Mouse (Mus musculus): ENCODE results near the gene Abhd17b. TPM values are rescaled to one million over a fixed set of nuclear protein-coding genes. Genes with fewer than 3 reads are reported as not detected.

Abhd17b gene
- polyA plus RNA-seq, 1 experiment from 2014 or later = 46.5 TPM

- no peak overlapping the region for H3K4me3 ChIP-seq
- no peak overlapping the region for H3K27ac ChIP-seq
- ATAC-seq (ENCODE audit: low FRiP score) = no peak
- WGBS = 84% methylated on average over 1 of the region's 1 CpGs
- H3K9me3 ChIP-seq (replicated peaks) = no peaks in the 10 kb centered on the region
- no peaks in the 10 kb centered on the region for H3K27me3 ChIP-seq
- H3K4me1 ChIP-seq = no peaks in the 10 kb centered on the region
- H3K4me2 ChIP-seq (replicated peaks) = no peak overlapping the region
- H3K36me3 ChIP-seq = no peaks in the 10 kb centered on the region
- H3K9ac ChIP-seq = no peak overlapping the region
Measured at GRCm38 (mm10) chr19:21660734-21661133, 7.7 kb downstream of the Abhd17b start.

DNA sequence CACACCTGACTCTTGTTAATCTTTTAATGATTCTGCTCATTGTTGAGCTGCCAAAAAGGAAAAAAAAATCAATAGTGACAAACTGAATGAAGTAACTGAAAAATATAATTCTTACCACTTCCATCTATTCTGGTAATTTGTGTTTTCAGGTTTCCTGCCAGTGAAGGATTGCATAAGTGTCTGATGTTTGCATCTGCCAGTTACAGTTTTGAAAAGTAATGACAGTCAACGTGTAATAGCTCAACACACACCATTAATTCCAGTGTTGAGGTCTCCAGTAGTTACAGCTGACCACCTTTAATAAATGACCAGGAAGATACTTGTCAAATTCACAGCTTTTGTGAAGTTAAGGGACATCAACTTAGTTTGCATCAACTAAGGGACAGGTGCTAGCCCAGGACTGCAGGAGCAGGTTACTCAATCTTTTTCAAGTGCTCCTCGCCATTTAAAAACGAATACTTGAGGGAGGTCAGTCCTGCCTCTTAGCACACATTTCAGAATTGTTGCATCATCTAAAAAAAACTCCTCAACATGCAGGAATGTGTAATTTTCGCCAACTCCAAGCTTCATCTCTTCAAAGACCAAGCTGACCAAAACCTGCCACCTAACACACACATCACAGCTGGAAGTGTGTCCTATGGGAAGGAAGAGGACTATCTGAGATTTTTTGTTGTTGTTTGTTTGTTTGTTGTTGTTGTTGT is 10.9 kb downstream of the Abhd17b start:
- Histone ChIP-seq H3K4me1 (no peaks in the 10 kb centered on the region), H3K4me2 (replicated peaks) (no peak overlapping the region), H3K9me3 (replicated peaks) (no peaks in the 10 kb centered on the region), H3K36me3 (no peaks in the 10 kb centered on the region), H3K27me3 (no peaks in the 10 kb centered on the region), H3K9ac (no peak overlapping the region), H3K4me3 (no peak overlapping the region), H3K27ac (no peak overlapping the region)
- 84% methylated on average over 4 of the region's 4 CpGs for WGBS
- no peak for ATAC-seq (ENCODE audit: low FRiP score)

DNA sequence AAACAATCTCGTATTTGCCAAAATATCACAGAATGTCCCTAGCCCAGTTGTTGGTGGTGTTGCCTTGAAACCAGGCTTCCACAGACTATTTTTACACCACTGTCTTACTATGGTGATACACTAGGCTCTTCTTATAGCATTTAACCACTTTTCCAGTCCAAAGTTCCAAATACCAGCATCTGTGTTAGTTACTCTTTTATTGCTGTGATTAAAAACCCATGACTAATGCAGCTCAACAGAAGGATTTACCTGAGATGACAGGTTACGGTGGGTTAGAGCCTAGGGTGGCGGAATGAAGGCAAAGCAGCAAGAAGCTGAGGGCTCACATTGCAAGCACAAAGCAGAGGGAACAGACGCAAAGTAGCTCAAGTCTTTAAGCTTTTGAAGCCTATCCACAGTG is 16.7 kb downstream of the Abhd17b start:
- Histone ChIP-seq H3K4me2 (replicated peaks) (no peak overlapping the region), H3K4me1 (no peaks in the 10 kb centered on the region), H3K36me3 (no peaks in the 10 kb centered on the region; the same call in 1 of the 2 replicates), H3K9ac (no peak overlapping the region), H3K27ac (no peak overlapping the region), H3K27me3 (no peaks in the 10 kb centered on the region), H3K4me3 (no peak overlapping the region), H3K9me3 (replicated peaks) (no peaks in the 10 kb centered on the region; the same call in 1 of the 2 replicates)
- ATAC-seq (ENCODE audit: low FRiP score) = no peak
- WGBS = 92% methylated on average over 4 of the region's 4 CpGs

GRCm38 (mm10) chr19:21674354-21675096 is 21.5 kb downstream of the Abhd17b start:
- Histone ChIP-seq H3K9me3 (replicated peaks) (peaks cover 8% of the 10 kb centered on the region; the same call in 1 of the 2 replicates), H3K4me3 (no peak overlapping the region), H3K4me2 (replicated peaks) (no peak overlapping the region), H3K36me3 (peaks cover 6% of the 10 kb centered on the region; the same call in 1 of the 2 replicates), H3K27me3 (no peaks in the 10 kb centered on the region), H3K27ac (no peak overlapping the region), H3K4me1 (no peaks in the 10 kb centered on the region), H3K9ac (no peak overlapping the region)
- no peak for ATAC-seq (ENCODE audit: low FRiP score)
- WGBS = 97% methylated on average over 17 of the region's 17 CpGs

GRCm38 (mm10) chr19:21680091-21680490 is 27.1 kb downstream of the Abhd17b start:
- no peaks in the 10 kb centered on the region for H3K4me1 ChIP-seq
- no peak for ATAC-seq (ENCODE audit: low FRiP score)
- 0 out of 2 replicates have a peak, but pooled peaks cover 6% of the 10 kb centered on the region for H3K9me3 ChIP-seq (replicated peaks)
- WGBS = 96% methylated on average over 3 of the region's 3 CpGs
- no peak overlapping the region for H3K4me3 ChIP-seq
- H3K27ac ChIP-seq = no peak overlapping the region
- no peaks in the 10 kb centered on the region for H3K27me3 ChIP-seq
- peaks cover 29% of the 10 kb centered on the region; the same call in 1 of the 2 replicates for H3K36me3 ChIP-seq
- no peak overlapping the region for H3K4me2 ChIP-seq (replicated peaks)
- H3K9ac ChIP-seq = no peak overlapping the region

- 95% methylated on average over 10 of the region's 10 CpGs for WGBS
- no peak overlapping the region for H3K9ac ChIP-seq
- H3K4me1 ChIP-seq = no peaks in the 10 kb centered on the region
- H3K36me3 ChIP-seq = peaks cover 31% of the 10 kb centered on the region; the same call in 1 of the 2 replicates
- no peak overlapping the region for H3K27ac ChIP-seq
- no peak overlapping the region for H3K4me2 ChIP-seq (replicated peaks)
- ATAC-seq (ENCODE audit: low FRiP score) = no peak
- no peaks in the 10 kb centered on the region for H3K27me3 ChIP-seq
- H3K9me3 ChIP-seq (replicated peaks) = no peaks in the 10 kb centered on the region
- no peak overlapping the region for H3K4me3 ChIP-seq
Measured at GRCm38 (mm10) chr19:21680986-21681385, 28.0 kb downstream of the Abhd17b start.

DNA sequence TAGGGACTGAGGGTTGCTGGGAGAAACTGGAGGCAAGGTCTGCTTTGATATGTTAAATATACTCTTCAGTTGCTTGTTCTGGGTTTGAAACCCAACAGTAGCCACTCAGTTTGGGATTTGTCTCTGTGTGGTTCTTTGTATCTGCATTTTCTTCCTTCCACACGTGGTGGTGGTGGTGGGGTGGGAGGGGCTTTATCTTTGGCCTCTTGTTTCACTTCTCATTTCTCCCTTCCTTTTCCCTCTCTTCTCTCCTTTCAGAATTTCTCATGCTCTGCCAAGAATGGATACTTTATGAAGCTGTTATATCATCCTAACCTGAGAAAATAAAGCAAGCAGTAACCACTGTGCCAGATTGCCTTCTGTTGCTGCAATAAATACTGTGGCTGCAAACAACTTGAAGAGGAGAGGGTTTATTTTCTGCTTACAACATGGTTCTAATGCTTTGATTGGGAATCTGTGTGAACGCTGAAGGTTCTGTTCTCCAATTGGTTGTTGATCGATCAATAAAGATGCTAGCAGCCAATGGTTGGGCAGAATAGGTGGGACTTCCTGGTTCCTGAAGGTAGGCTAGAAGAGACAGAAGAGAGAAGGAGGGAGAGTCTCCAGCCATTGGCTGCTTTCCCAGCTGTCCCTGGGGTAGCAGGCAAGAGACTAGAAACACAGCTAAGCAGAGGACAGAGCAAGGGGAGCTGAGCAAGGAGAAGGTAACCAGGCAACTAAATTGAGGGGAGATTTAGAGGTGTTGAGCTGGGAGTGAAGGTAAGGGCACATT is 60.5 kb downstream of the Abhd17b start:
- 72% methylated on average over 3 of the region's 3 CpGs for WGBS
- no peak for ATAC-seq (ENCODE audit: low FRiP score)
- Histone ChIP-seq H3K4me2 (replicated peaks) (no peak overlapping the region), H3K36me3 (no peaks in the 10 kb centered on the region), H3K9me3 (replicated peaks) (no peaks in the 10 kb centered on the region), H3K9ac (no peak overlapping the region), H3K27me3 (no peaks in the 10 kb centered on the region), H3K4me1 (peaks cover 2% of the 10 kb centered on the region; the same call in 1 of the 2 replicates), H3K4me3 (no peak overlapping the region), H3K27ac (no peak overlapping the region)

DNA sequence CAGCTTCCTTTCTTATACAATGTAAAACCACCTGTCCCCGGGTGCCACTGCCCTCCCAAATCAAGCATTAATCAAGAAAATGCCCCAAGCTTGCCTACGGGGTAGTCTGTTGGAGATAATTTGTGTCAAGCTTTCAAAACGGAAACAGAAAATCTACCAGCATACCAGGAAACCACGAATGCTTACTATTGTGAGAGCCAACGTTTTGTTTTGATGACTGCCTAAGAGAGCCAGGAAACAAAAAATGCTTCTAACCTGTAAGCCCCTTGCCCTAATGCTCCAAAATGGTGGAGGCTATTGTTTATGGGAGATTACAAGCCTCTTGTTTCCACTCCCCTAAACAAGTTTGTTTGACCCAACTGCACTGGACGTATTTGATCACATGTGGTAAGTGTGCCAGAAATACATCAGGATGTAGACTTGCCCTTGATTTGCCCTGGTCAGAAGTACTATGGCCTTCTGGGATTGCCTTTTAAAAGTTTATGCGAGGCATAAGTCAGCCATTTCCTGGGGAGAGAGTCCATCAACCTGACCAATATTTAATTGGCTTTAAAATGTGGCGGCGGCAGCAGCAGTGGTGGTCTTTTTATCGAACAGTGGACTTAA is 61.4 kb downstream of the Abhd17b start:
- H3K4me1 ChIP-seq = peaks cover 2% of the 10 kb centered on the region; the same call in 1 of the 2 replicates
- no peaks in the 10 kb centered on the region for H3K9me3 ChIP-seq (replicated peaks)
- no peak overlapping the region for H3K4me2 ChIP-seq (replicated peaks)
- no peak overlapping the region for H3K27ac ChIP-seq
- no peak overlapping the region for H3K9ac ChIP-seq
- no peaks in the 10 kb centered on the region for H3K27me3 ChIP-seq
- no peak for ATAC-seq (ENCODE audit: low FRiP score)
- no peak overlapping the region for H3K4me3 ChIP-seq
- no peaks in the 10 kb centered on the region for H3K36me3 ChIP-seq
- 81% methylated on average over 10 of the region's 10 CpGs for WGBS

DNA sequence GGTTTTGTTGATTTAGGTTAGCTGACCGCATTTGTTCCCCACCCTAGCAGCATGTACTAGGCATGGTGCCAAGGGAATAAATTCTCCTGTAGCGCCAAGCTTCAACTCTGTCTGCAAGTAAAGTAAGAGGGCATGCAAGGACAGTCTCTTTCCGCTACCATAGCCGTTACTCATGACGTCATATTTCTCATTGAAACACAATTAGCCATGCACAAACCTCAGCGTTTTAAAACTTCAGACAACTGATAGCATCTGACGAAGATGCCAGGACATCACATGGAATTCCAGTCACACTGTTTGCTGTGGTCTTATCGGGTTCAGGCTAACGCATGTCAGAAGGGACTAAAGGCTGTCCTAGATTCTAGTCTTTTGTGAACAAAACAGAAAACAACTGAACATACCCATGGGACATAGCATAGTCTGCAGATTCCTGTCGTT is 62.0 kb downstream of the Abhd17b start:
- WGBS = 73% methylated on average over 10 of the region's 10 CpGs
- Histone ChIP-seq H3K36me3 (no peaks in the 10 kb centered on the region), H3K9me3 (replicated peaks) (no peaks in the 10 kb centered on the region), H3K4me3 (no peak overlapping the region), H3K4me1 (peaks cover 2% of the 10 kb centered on the region; the same call in 1 of the 2 replicates), H3K9ac (no peak overlapping the region), H3K27me3 (no peaks in the 10 kb centered on the region), H3K27ac (no peak overlapping the region), H3K4me2 (replicated peaks) (no peak overlapping the region)
- no peak for ATAC-seq (ENCODE audit: low FRiP score)

- Histone ChIP-seq H3K9ac (no peak overlapping the region), H3K4me1 (peaks cover 2% of the 10 kb centered on the region; the same call in 1 of the 2 replicates), H3K4me3 (no peak overlapping the region), H3K9me3 (replicated peaks) (no peaks in the 10 kb centered on the region), H3K27ac (no peak overlapping the region), H3K4me2 (replicated peaks) (no peak overlapping the region), H3K27me3 (no peaks in the 10 kb centered on the region), H3K36me3 (no peaks in the 10 kb centered on the region)
- 89% methylated on average over 9 of the region's 9 CpGs for WGBS
- no peak for ATAC-seq (ENCODE audit: low FRiP score)
Measured at GRCm38 (mm10) chr19:21715515-21715914, 62.5 kb downstream of the Abhd17b start.

DNA sequence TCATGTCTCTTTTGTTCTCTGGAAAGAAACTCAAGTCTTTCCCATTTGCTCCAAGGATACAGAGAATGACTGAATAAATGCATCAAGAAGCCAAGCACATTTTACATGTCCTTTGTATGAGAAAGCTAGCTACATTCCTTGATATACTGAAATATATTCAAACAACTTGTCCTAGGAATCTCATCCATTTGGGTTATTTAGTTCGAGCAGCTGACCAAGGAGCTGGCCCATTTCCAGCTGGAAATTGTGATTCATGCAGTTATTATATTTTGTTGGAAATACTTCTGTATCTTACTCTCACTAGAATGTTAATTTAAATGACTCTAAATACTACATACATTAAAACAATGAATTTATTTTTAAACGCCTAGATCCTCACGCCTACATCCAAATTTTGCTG is 63.5 kb downstream of the Abhd17b start:
- Histone ChIP-seq H3K27me3 (no peaks in the 10 kb centered on the region), H3K9me3 (replicated peaks) (no peaks in the 10 kb centered on the region), H3K9ac (no peak overlapping the region), H3K36me3 (no peaks in the 10 kb centered on the region), H3K27ac (no peak overlapping the region), H3K4me2 (replicated peaks) (no peak overlapping the region), H3K4me3 (no peak overlapping the region), H3K4me1 (peaks cover 2% of the 10 kb centered on the region; the same call in 1 of the 2 replicates)
- 90% methylated on average over 3 of the region's 3 CpGs for WGBS
- no peak for ATAC-seq (ENCODE audit: low FRiP score)

GRCm38 (mm10) chr19:21719206-21719605 is 66.2 kb downstream of the Abhd17b start:
- 91% methylated on average over 3 of the region's 3 CpGs for WGBS
- Histone ChIP-seq H3K27ac (no peak overlapping the region), H3K4me3 (no peak overlapping the region), H3K9me3 (replicated peaks) (no peaks in the 10 kb centered on the region), H3K27me3 (no peaks in the 10 kb centered on the region), H3K4me1 (peaks cover 7% of the 10 kb centered on the region), H3K4me2 (replicated peaks) (no peak overlapping the region), H3K9ac (no peak overlapping the region), H3K36me3 (no peaks in the 10 kb centered on the region)
- no peak for ATAC-seq (ENCODE audit: low FRiP score)
